Mouse (Mus musculus): Measurements from ENCODE around the gene Bmp7. TPM values are rescaled to one million over a fixed set of nuclear protein-coding genes. Genes with fewer than 3 reads are reported as not detected.

Gene Bmp7
- polyA plus RNA-seq, 1 experiment from 2014 or later, result 7.4 TPM

- 28% methylated on average over 7 of the region's 7 CpGs for WGBS
- no peak for ATAC-seq
- no peaks in the 10 kb centered on the region for H3K36me3 ChIP-seq (ENCODE audit: control insufficient read depth, insufficient read depth)
- no peak overlapping the region for H3K9ac ChIP-seq (replicated peaks; ENCODE audit: low read depth, low read length)
- H3K9me3 ChIP-seq (ENCODE audit: control insufficient read depth, low read length), result no peaks in the 10 kb centered on the region
- H3K4me3 ChIP-seq (replicated peaks; ENCODE audit: low read length), result no peak overlapping the region
- no peaks in the 10 kb centered on the region for H3K27me3 ChIP-seq (replicated peaks; ENCODE audit: control insufficient read depth, insufficient read depth, low read length)
- H3K4me2 ChIP-seq (ENCODE audit: low read length), result no peak overlapping the region
- no peak overlapping the region for H3K27ac ChIP-seq (ENCODE audit: low read length)
- H3K4me1 ChIP-seq (replicated peaks; ENCODE audit: control insufficient read depth, insufficient read depth, low read length), result peaks cover 12% of the 10 kb centered on the region
Observed at GRCm38 (mm10) chr2:172973806-172974565, 33.9 kb upstream of the Bmp7 start.

- Histone ChIP-seq H3K27me3 (replicated peaks; ENCODE audit: control insufficient read depth, insufficient read depth, low read length) (no peaks in the 10 kb centered on the region), H3K27ac (ENCODE audit: low read length) (no peak overlapping the region), H3K36me3 (ENCODE audit: control insufficient read depth, insufficient read depth) (no peaks in the 10 kb centered on the region), H3K9ac (replicated peaks; ENCODE audit: low read depth, low read length) (no peak overlapping the region), H3K4me1 (replicated peaks; ENCODE audit: control insufficient read depth, insufficient read depth, low read length) (peaks cover under 1% of the 10 kb centered on the region), H3K9me3 (ENCODE audit: control insufficient read depth, low read length) (no peaks in the 10 kb centered on the region), H3K4me3 (replicated peaks; ENCODE audit: low read length) (no peak overlapping the region), H3K4me2 (ENCODE audit: low read length) (no peak overlapping the region)
- ATAC-seq, result no peak
- 94% methylated on average over 2 of the region's 2 CpGs for WGBS
Observed at GRCm38 (mm10) chr2:172971865-172972264, 31.7 kb upstream of the Bmp7 start.

GRCm38 (mm10) chr2:172966480-172966879 is 26.4 kb upstream of the Bmp7 start:
- H3K9ac ChIP-seq (replicated peaks; ENCODE audit: low read depth, low read length), result no peak overlapping the region

GRCm38 (mm10) chr2:172965249-172965648 is 25.1 kb upstream of the Bmp7 start:
- Histone ChIP-seq H3K27ac (ENCODE audit: low read length) (no peak overlapping the region), H3K27me3 (replicated peaks; ENCODE audit: control insufficient read depth, insufficient read depth, low read length) (no peaks in the 10 kb centered on the region), H3K4me2 (ENCODE audit: low read length) (no peak overlapping the region), H3K4me1 (replicated peaks; ENCODE audit: control insufficient read depth, insufficient read depth, low read length) (no peaks in the 10 kb centered on the region), H3K4me3 (replicated peaks; ENCODE audit: low read length) (no peak overlapping the region), H3K36me3 (ENCODE audit: control insufficient read depth, insufficient read depth) (no peaks in the 10 kb centered on the region), H3K9ac (replicated peaks; ENCODE audit: low read depth, low read length) (no peak overlapping the region), H3K9me3 (ENCODE audit: control insufficient read depth, low read length) (no peaks in the 10 kb centered on the region)
- 45% methylated on average over 11 of the region's 11 CpGs for WGBS
- no peak for ATAC-seq

More at GRCm38 (mm10) chr2:172966480-172966879, 26.4 kb upstream of the Bmp7 start:
- no peak overlapping the region for H3K4me3 ChIP-seq (replicated peaks; ENCODE audit: low read length)
- WGBS, result 84% methylated on average over 5 of the region's 5 CpGs
- no peak overlapping the region for H3K4me2 ChIP-seq (ENCODE audit: low read length)
- H3K36me3 ChIP-seq (ENCODE audit: control insufficient read depth, insufficient read depth), result no peaks in the 10 kb centered on the region
- H3K27ac ChIP-seq (ENCODE audit: low read length), result no peak overlapping the region
- no peaks in the 10 kb centered on the region for H3K4me1 ChIP-seq (replicated peaks; ENCODE audit: control insufficient read depth, insufficient read depth, low read length)
- ATAC-seq, result no peak
- H3K9me3 ChIP-seq (ENCODE audit: control insufficient read depth, low read length), result no peaks in the 10 kb centered on the region
- H3K27me3 ChIP-seq (replicated peaks; ENCODE audit: control insufficient read depth, insufficient read depth, low read length), result no peaks in the 10 kb centered on the region

GRCm38 (mm10) chr2:172961211-172961610 is 21.1 kb upstream of the Bmp7 start:
- Histone ChIP-seq H3K4me3 (replicated peaks; ENCODE audit: low read length) (no peak overlapping the region), H3K4me2 (ENCODE audit: low read length) (no peak overlapping the region), H3K9ac (replicated peaks; ENCODE audit: low read depth, low read length) (no peak overlapping the region), H3K4me1 (replicated peaks; ENCODE audit: control insufficient read depth, insufficient read depth, low read length) (no peaks in the 10 kb centered on the region), H3K27me3 (replicated peaks; ENCODE audit: control insufficient read depth, insufficient read depth, low read length) (no peaks in the 10 kb centered on the region), H3K9me3 (ENCODE audit: control insufficient read depth, low read length) (peaks cover 6% of the 10 kb centered on the region; the same call in 1 of the 2 replicates), H3K27ac (ENCODE audit: low read length) (no peak overlapping the region), H3K36me3 (ENCODE audit: control insufficient read depth, insufficient read depth) (no peaks in the 10 kb centered on the region)
- 51% methylated on average over 6 of the region's 6 CpGs for WGBS
- no peak for ATAC-seq

GRCm38 (mm10) chr2:172960350-172960749 is 20.2 kb upstream of the Bmp7 start:
- H3K4me3 ChIP-seq (replicated peaks; ENCODE audit: low read length), result no peak overlapping the region
- no peak overlapping the region for H3K27ac ChIP-seq (ENCODE audit: low read length)
- H3K9me3 ChIP-seq (ENCODE audit: control insufficient read depth, low read length), result peaks cover 8% of the 10 kb centered on the region; the same call in 1 of the 2 replicates
- no peak overlapping the region for H3K9ac ChIP-seq (replicated peaks; ENCODE audit: low read depth, low read length)
- H3K27me3 ChIP-seq (replicated peaks; ENCODE audit: control insufficient read depth, insufficient read depth, low read length), result no peaks in the 10 kb centered on the region
- H3K36me3 ChIP-seq (ENCODE audit: control insufficient read depth, insufficient read depth), result no peaks in the 10 kb centered on the region
- H3K4me1 ChIP-seq (replicated peaks; ENCODE audit: control insufficient read depth, insufficient read depth, low read length), result no peaks in the 10 kb centered on the region
- no peak overlapping the region for H3K4me2 ChIP-seq (ENCODE audit: low read length)
- 86% methylated on average over 3 of the region's 3 CpGs for WGBS
- ATAC-seq, result no peak

- 49% methylated on average over 13 of the region's 13 CpGs for WGBS
- Histone ChIP-seq H3K27me3 (replicated peaks; ENCODE audit: control insufficient read depth, insufficient read depth, low read length) (no peaks in the 10 kb centered on the region), H3K4me2 (ENCODE audit: low read length) (no peak overlapping the region), H3K27ac (ENCODE audit: low read length) (no peak overlapping the region), H3K9ac (replicated peaks; ENCODE audit: low read depth, low read length) (no peak overlapping the region), H3K36me3 (ENCODE audit: control insufficient read depth, insufficient read depth) (no peaks in the 10 kb centered on the region), H3K4me3 (replicated peaks; ENCODE audit: low read length) (no peak overlapping the region), H3K4me1 (replicated peaks; ENCODE audit: control insufficient read depth, insufficient read depth, low read length) (no peaks in the 10 kb centered on the region), H3K9me3 (ENCODE audit: control insufficient read depth, low read length) (peaks cover 8% of the 10 kb centered on the region; the same call in 1 of the 2 replicates)
- ATAC-seq, result no peak
Observed at GRCm38 (mm10) chr2:172959006-172959768, 19.1 kb upstream of the Bmp7 start.

- ATAC-seq, result peak; percentile 38; the same call in 1 of the 2 replicates
- WGBS, result 5% methylated on average over 5 of the region's 5 CpGs
Observed at GRCm38 (mm10) chr2:172958579-172958978, 18.5 kb upstream of the Bmp7 start.

GRCm38 (mm10) chr2:172951976-172952375 is 11.9 kb upstream of the Bmp7 start:
- H3K4me2 ChIP-seq (ENCODE audit: low read length), result no peak overlapping the region
- no peaks in the 10 kb centered on the region for H3K36me3 ChIP-seq (ENCODE audit: control insufficient read depth, insufficient read depth)
- H3K4me3 ChIP-seq (replicated peaks; ENCODE audit: low read length), result no peak overlapping the region
- H3K9ac ChIP-seq (replicated peaks; ENCODE audit: low read depth, low read length), result no peak overlapping the region
- no peak overlapping the region for H3K27ac ChIP-seq (ENCODE audit: low read length)
- H3K9me3 ChIP-seq (ENCODE audit: control insufficient read depth, low read length), result peaks cover 8% of the 10 kb centered on the region; the same call in 1 of the 2 replicates
- peaks cover 7% of the 10 kb centered on the region; the same call in 1 of the 2 replicates for H3K4me1 ChIP-seq (replicated peaks; ENCODE audit: control insufficient read depth, insufficient read depth, low read length)
- WGBS, result 76% methylated on average over 2 of the region's 2 CpGs
- H3K27me3 ChIP-seq (replicated peaks; ENCODE audit: control insufficient read depth, insufficient read depth, low read length), result no peaks in the 10 kb centered on the region
- no peak for ATAC-seq

More at GRCm38 (mm10) chr2:172958579-172958978, 18.5 kb upstream of the Bmp7 start:
- no peak overlapping the region for H3K4me3 ChIP-seq (replicated peaks; ENCODE audit: low read length)
- no peak overlapping the region for H3K27ac ChIP-seq (ENCODE audit: low read length)
- H3K4me2 ChIP-seq (ENCODE audit: low read length), result no peak overlapping the region
- H3K4me1 ChIP-seq (replicated peaks; ENCODE audit: control insufficient read depth, insufficient read depth, low read length), result no peaks in the 10 kb centered on the region
- H3K9me3 ChIP-seq (ENCODE audit: control insufficient read depth, low read length), result peaks cover 8% of the 10 kb centered on the region; the same call in 1 of the 2 replicates
- H3K9ac ChIP-seq (replicated peaks; ENCODE audit: low read depth, low read length), result no peak overlapping the region
- no peaks in the 10 kb centered on the region for H3K27me3 ChIP-seq (replicated peaks; ENCODE audit: control insufficient read depth, insufficient read depth, low read length)
- no peaks in the 10 kb centered on the region for H3K36me3 ChIP-seq (ENCODE audit: control insufficient read depth, insufficient read depth)
